Mouse (Mus musculus) intestine, embryonic 15.5 days (tissue): ENCODE results near the gene Pank4. TPM values are rescaled to one million over a fixed set of nuclear protein-coding genes. Genes with fewer than 3 reads are reported as not detected.

Source experiments
- ATAC-seq: fragments of 200-750 bp; cut with Nextera tagmentation; 2 replicates; pipeline ENCODE4 v1.8.0; 2017; ENCODE audit warnings: moderate TSS enrichment, moderate library complexity
- H3K27ac ChIP-seq: fragments of 300-500 bp; sonication (generic); 2 replicates; pipeline ENCODE4 v1.5.1; 2015; ENCODE audit warnings: mild to moderate bottlenecking, inconsistent platforms
- H3K27me3 ChIP-seq: fragments of 300-500 bp; sonication (generic); replicated peaks from 2 replicates; pipeline ENCODE4 v1.6.1; 2015; ENCODE audit warnings: inconsistent platforms
- H3K36me3 ChIP-seq: fragments of 300-500 bp; sonication (generic); 2 replicates; pipeline ENCODE4 v1.6.1; 2015; ENCODE audit warnings: inconsistent platforms
- H3K4me1 ChIP-seq: fragments of 300-500 bp; sonication (generic); replicated peaks from 2 replicates; pipeline ENCODE4 v1.6.1; 2015; ENCODE audit warnings: inconsistent platforms
- H3K4me2 ChIP-seq: fragments of 300-500 bp; sonication (generic); replicated peaks from 2 replicates; pipeline ENCODE4 v1.6.1; 2015; ENCODE audit warnings: mild to moderate bottlenecking, inconsistent platforms
- H3K4me3 ChIP-seq: fragments of 300-500 bp; sonication (generic); replicated peaks from 2 replicates; pipeline ENCODE4 v1.5.1; 2015; ENCODE audit warnings: inconsistent platforms
- H3K9ac ChIP-seq: fragments of 300-500 bp; sonication (generic); 2 replicates; pipeline ENCODE4 v1.6.1; 2015; ENCODE audit warnings: inconsistent platforms
- H3K9me3 ChIP-seq: fragments of 300-500 bp; sonication (generic); 2 replicates; pipeline ENCODE4 v1.6.1; 2016; ENCODE audit warnings: inconsistent platforms
- WGBS: fragments of 180-500 bp; shearing (Covaris S2); methylation state at CpG from one replicate; pipeline ENCODE4 v1.1.7; 2015; 5-methylcytosine and 5-hydroxymethylcytosine counted together
- polyA plus RNA-seq: library from polyadenylated mRNA; unstranded; fragments of >200 nt; fragmentation: Nextera tagmentation; extraction: Ambion mirVana; gene quantifications from 2 replicates; pipeline ENCODE4 v1.2.1, GENCODE M21; 2015

Gene Pank4
- polyA plus RNA-seq, 1 experiment from 2014 or later: 34.2 TPM

DNA sequence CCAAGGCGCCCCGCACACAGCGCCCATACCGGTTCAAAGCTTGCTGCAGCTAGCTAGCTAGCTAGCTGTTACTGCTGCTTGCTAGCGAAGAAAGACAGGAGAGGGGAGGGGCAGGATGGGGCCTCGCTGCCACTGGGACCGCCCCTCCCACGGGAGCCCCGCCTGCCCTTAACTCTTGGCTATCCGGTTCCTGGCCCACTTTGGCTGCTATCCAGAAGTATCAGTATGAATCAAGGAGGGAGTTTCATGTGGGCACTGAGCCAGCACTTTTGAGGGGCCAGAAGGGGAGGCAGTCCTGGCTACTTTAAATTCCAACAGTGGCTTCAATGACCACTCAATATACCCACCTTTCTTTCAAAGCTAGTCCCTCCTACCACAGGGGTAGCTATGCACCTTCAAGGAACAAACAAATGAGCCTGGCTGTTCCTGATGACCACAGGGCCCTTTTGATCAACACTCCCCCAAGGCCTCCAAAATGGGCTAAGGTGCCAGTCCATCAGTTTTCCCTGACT, 55.5 kb downstream of the Pank4 start:
- no peak overlapping the region for H3K4me3 ChIP-seq
- no peaks in the 10 kb centered on the region for H3K9me3 ChIP-seq
- H3K4me2 ChIP-seq: peak overlapping the region; percentile 44; the same call in 1 of the 2 replicates
- no peaks in the 10 kb centered on the region for H3K36me3 ChIP-seq
- 0% methylated on average over 10 of the region's 10 CpGs for WGBS
- no peak overlapping the region for H3K27ac ChIP-seq
- peaks cover 12% of the 10 kb centered on the region for H3K4me1 ChIP-seq
- peak; percentile 82 for ATAC-seq
- H3K27me3 ChIP-seq: no peaks in the 10 kb centered on the region
- no peak overlapping the region for H3K9ac ChIP-seq

- Histone ChIP-seq H3K4me2 (no peak overlapping the region), H3K4me3 (no peak overlapping the region), H3K27me3 (no peaks in the 10 kb centered on the region), H3K4me1 (peaks cover 12% of the 10 kb centered on the region), H3K27ac (no peak overlapping the region), H3K36me3 (no peaks in the 10 kb centered on the region), H3K9me3 (no peaks in the 10 kb centered on the region), H3K9ac (no peak overlapping the region)
- no peak for ATAC-seq
- 44% methylated on average over 1 of the region's 1 CpGs for WGBS
Observed at GRCm38 (mm10) chr4:155020141-155020540, 56.2 kb downstream of the Pank4 start.

GRCm38 (mm10) chr4:155020813-155021212, 56.9 kb downstream of the Pank4 start:
- Histone ChIP-seq H3K4me1 (peaks cover 12% of the 10 kb centered on the region), H3K4me3 (no peak overlapping the region), H3K9ac (no peak overlapping the region), H3K36me3 (no peaks in the 10 kb centered on the region), H3K9me3 (no peaks in the 10 kb centered on the region), H3K4me2 (no peak overlapping the region), H3K27me3 (no peaks in the 10 kb centered on the region), H3K27ac (no peak overlapping the region)
- ATAC-seq: no peak
- 64% methylated on average over 9 of the region's 9 CpGs for WGBS

- Histone ChIP-seq H3K9ac (no peak overlapping the region), H3K36me3 (no peaks in the 10 kb centered on the region), H3K9me3 (no peaks in the 10 kb centered on the region), H3K4me1 (peaks cover 12% of the 10 kb centered on the region), H3K4me3 (no peak overlapping the region), H3K27ac (no peak overlapping the region), H3K27me3 (no peaks in the 10 kb centered on the region), H3K4me2 (no peak overlapping the region)
- no peak for ATAC-seq
- 62% methylated on average over 7 of the region's 7 CpGs for WGBS
Observed at GRCm38 (mm10) chr4:155022228-155022855, 58.4 kb downstream of the Pank4 start.

DNA sequence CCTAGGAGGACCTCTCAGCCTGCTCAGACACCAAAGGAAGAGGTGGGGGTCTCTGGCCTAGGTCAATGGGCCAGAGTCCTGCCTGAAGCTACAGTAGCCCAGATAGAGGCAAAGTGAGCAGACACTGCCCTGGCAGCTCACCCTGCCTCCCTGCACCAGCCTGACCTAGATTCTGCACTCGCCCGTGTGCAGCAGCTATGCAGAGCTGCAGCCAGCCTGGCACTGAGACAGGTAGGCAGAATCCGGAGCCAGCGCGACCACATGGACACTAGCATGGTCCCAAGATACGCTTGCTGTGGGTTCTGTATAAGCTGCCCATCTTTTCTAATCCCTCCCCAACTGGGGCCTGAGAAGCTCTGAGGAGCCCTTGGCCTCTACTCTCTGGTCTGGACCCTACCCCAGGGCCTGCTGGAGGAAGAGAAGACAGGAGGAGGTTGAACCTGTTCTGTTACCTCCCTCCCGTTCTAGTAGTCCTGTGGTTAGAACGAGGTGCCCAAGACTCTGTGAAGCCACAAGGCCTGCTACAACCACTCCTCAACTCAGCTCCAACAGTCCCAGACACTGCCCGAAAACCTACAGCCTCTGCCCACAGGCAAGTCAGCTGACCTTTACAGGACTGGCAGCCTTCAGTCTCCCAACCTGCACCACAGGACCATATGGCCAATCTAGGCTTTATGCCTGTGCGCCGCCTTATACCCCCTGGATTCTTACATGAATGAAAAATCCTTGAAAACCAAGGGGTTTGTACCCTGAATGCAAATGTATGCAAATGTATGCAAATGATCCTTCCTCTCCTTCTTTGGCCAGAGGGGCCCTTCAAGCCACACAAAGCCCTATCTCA, 60.5 kb downstream of the Pank4 start:
- WGBS: 86% methylated on average over 11 of the region's 11 CpGs
- H3K9ac ChIP-seq: no peak overlapping the region
- no peaks in the 10 kb centered on the region for H3K36me3 ChIP-seq
- no peaks in the 10 kb centered on the region for H3K9me3 ChIP-seq
- H3K4me1 ChIP-seq: peaks cover 5% of the 10 kb centered on the region
- ATAC-seq: no peak
- H3K27me3 ChIP-seq: no peaks in the 10 kb centered on the region
- no peak overlapping the region for H3K4me2 ChIP-seq
- H3K27ac ChIP-seq: no peak overlapping the region
- H3K4me3 ChIP-seq: no peak overlapping the region

Other genes starting within 250 kb of the Pank4 start
- gene Ttc34, start 126.7 kb upstream of the Pank4 start, polyA plus RNA-seq: 0.10 TPM in 1 of 2 replicates, not detected in the other
- gene Mmel1, start 94.5 kb upstream of the Pank4 start, polyA plus RNA-seq: 0.20 and 0.34 TPM in 2 replicates
- gene Fam213b, start 65.0 kb upstream of the Pank4 start, polyA plus RNA-seq: 32.0 and 37.2 TPM in 2 replicates
- gene Tnfrsf14, start 35.6 kb upstream of the Pank4 start, polyA plus RNA-seq: 3.0 and 3.6 TPM in 2 replicates
- 1.8 and 2.5 TPM in 2 replicates for gene Hes5, start 3.2 kb upstream of the Pank4 start, polyA plus RNA-seq
- 19.9 and 21.2 TPM in 2 replicates for gene Plch2, start 92.7 kb downstream of the Pank4 start, polyA plus RNA-seq
- 23.3 and 26.0 TPM in 2 replicates for gene Pex10, start 102.9 kb downstream of the Pank4 start, polyA plus RNA-seq
- gene Rer1, start 122.3 kb downstream of the Pank4 start, polyA plus RNA-seq: 194 and 205 TPM in 2 replicates
- 3.0 and 3.9 TPM in 2 replicates for gene Morn1, start 122.5 kb downstream of the Pank4 start, polyA plus RNA-seq